Mouse (Mus musculus): ENCODE measurements around the gene Pdia6. TPM values are rescaled to one million over a fixed set of nuclear protein-coding genes. Genes with fewer than 3 reads are reported as not detected.

The Pdia6 gene
- total RNA-seq, 2 experiments from 2014 or later: 187 to 196 TPM

- peak; percentile 66 for DNase-seq
- intact Hi-C loops (cut with DNase I): no loop called here
These were observed 5.3 kb upstream of the Pdia6 start for GRCm38 (mm10) chr12:17261005-17261404.

- intact Hi-C loops (cut with DNase I): no loop called here
- no peak for DNase-seq
These were observed 2.5 kb upstream of the Pdia6 start for GRCm38 (mm10) chr12:17263881-17264280.

GRCm38 (mm10) chr12:17264826-17265225 is 1.5 kb upstream of the Pdia6 start:
- no peak for DNase-seq
- intact Hi-C loops (cut with DNase I): no loop called here

- DNase-seq: no peak
- intact Hi-C loops (cut with DNase I): no loop called here
These were observed 287 bp downstream of the Pdia6 start for GRCm38 (mm10) chr12:17266673-17266990.

DNA sequence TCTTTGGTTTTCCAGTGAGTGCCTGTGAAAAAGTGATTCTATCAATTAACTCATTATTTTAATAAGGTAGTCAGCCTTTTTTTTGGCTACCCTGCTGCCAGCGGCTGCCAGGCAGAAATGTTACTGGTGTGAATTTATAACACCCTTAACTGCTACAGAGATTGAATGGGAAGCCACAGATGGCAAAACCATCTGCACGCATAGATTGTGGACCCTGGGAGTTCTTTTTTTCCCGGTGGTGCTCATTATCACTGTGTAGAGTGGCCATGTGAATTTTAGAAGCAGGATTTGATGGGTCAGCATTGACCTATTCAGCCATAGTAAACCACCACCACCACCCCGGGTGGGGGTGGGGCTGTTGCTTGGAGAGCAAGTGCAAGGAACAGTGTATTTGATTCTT is 971 bp downstream of the Pdia6 start:
- DNase-seq: no peak
- intact Hi-C loops (cut with DNase I): no loop called here

GRCm38 (mm10) chr12:17271272-17271671 is 4.9 kb downstream of the Pdia6 start:
- peak; percentile 59 for DNase-seq
- intact Hi-C loops (cut with DNase I): no loop called here

DNA sequence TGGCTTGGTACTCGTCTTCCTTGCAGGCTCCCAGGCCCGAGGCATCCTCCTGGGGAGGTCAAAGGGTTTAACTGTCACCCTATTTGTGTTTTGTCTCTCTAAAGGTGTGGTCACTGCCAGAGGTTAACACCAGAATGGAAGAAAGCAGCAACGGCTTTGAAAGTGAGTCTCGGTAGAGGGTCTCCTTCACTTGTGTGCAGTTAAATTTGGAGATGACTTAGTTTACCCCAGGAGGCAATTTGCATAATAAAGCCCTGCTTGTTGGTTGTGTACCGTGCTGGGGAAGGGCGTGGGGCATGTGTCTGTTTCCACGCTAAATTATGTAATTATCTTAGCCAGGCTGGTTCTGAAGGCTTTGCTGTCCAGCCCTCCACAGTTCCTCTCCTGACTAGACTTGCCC is 7.5 kb downstream of the Pdia6 start:
- intact Hi-C loops (cut with DNase I): no loop called here
- DNase-seq: no peak

GRCm38 (mm10) chr12:17288496-17288895 is 22.2 kb downstream of the Pdia6 start:
- no peak for DNase-seq
- intact Hi-C loops (cut with DNase I): no loop called here

GRCm38 (mm10) chr12:17289060-17289459 is 22.7 kb downstream of the Pdia6 start:
- intact Hi-C loops (cut with DNase I): no loop called here
- DNase-seq: no peak

DNA sequence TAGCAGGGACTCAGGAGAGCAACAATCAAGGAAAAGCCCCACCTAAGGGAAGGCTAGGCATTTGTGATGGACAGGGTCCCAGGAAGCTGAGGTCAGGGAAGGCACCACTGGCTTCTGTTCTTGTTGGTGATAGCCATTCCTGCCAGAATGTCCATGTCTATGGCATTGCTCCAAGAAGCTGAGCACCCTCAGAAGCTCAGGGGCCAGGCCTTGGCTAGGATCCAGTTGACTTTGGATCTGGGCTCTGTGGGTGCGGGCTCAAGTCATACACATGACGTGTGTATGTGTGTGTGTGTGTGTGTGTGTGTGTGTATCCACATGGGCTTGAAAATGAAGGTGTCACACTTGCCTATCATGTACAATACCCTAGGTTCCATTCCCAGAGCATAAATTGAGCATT is 23.6 kb downstream of the Pdia6 start:
- intact Hi-C loops (cut with DNase I): no loop called here
- no peak for DNase-seq

- intact Hi-C loops (cut with DNase I): no loop called here
- no peak for DNase-seq
These were observed 24.2 kb downstream of the Pdia6 start for GRCm38 (mm10) chr12:17290569-17290968.

DNA sequence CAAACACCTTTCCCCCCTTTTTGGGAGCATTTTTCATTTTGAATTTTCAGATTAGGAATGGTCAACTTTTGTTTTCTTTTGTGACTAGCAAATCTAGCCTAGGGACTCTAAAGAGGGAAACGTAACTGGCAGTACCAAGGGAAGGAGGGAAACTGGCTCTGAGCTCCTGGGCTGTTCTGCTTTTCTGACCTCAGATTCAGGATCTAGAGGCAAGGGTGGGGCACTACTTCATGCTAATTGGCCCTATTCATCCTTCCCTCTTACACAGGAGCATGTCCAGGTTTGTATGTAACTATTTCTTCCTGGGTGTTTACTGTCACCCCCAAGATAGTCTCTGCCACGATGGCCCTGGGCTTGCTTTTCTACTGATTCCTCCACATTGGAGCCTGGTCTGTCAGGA is 30.6 kb downstream of the Pdia6 start:
- DNase-seq: no peak
- intact Hi-C loops (cut with DNase I): no loop called here

DNA sequence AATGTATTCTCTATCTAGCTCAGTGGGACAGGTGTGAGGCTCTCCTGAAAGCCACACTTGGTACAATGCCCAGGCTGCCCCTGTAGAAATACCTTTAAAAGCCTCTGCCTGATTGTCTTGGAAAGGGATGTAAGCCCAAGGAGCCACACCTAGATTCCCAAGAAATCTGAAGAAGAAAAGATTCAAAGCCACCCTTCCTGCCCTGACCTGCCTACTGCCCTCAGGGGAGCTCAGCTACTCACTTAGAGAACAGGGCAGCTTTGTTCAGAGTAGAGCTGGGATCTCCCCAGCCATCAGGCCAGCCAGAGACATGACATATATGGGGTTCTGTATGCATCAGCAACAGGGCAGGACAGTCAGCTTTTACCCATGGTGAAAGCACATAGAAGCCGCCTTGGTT is 33.6 kb downstream of the Pdia6 start:
- intact Hi-C loops (cut with DNase I): no loop called here
- DNase-seq: no peak

- intact Hi-C loops (cut with DNase I): no loop called here
These were observed 39.1 kb downstream of the Pdia6 start for GRCm38 (mm10) chr12:17305445-17305844.

GRCm38 (mm10) chr12:17308246-17308645 is 41.9 kb downstream of the Pdia6 start:
- intact Hi-C loops (cut with DNase I): no loop called here
- no peak for DNase-seq

More at GRCm38 (mm10) chr12:17305445-17305844, 39.1 kb downstream of the Pdia6 start:
- no peak for DNase-seq

- intact Hi-C loops (cut with DNase I): no loop called here
- DNase-seq: no peak
These were observed 44.8 kb downstream of the Pdia6 start for GRCm38 (mm10) chr12:17310852-17311839.

- no peak for DNase-seq
- intact Hi-C loops (cut with DNase I): no loop called here
These were observed 49.8 kb downstream of the Pdia6 start for GRCm38 (mm10) chr12:17316096-17316495.

GRCm38 (mm10) chr12:17317970-17318369 is 51.6 kb downstream of the Pdia6 start:
- DNase-seq: no peak
- intact Hi-C loops (cut with DNase I): no loop called here

- intact Hi-C loops (cut with DNase I): no loop called here
- DNase-seq: no peak
These were observed 52.1 kb downstream of the Pdia6 start for GRCm38 (mm10) chr12:17318453-17318852.

DNA sequence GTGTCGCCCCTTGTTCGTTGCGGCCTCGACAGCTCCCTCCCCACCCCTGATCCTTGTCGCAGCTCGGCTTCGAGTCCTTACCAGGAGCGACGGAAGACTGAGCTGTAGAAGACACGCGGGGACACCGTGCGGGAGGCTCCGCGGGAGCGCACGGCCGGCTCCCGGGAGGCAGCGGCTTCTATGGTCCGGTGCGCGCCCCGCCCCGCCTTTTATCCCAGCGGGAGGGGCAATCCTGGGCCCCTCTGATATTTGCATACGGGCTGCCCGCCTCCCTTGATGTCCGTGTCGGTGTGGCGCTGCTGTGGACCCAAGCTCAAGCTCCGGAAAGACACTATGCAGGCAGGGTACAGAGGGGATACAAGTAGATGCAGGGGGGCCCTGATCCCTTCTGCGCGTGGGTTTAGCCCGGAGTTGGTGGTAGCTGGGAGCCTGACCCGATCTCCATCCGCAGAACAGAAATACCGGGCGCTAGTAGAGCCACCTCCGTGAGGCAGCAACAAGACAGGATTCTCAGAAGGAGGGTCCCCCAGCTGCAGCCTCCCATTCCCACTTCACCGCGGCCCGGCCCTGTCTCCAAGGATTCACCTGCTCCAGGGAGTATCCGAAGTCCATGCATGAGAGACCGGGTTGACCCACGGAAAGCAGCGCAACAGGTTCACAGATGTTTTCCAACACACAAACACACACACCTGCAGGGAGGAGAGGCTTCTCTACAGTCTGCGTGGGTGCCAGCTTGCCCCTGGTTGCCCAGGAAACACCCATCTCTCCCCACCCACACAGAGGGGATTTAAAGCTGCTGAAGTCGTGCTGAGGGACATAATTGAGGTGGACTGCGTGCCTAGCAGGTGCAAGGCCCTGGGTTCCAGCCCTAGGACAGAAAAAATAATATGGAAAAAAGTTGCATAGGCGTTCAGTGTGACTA is 58.5 kb downstream of the Pdia6 start:
- intact Hi-C loops (cut with DNase I): no loop called here
- DNase-seq: no peak

- DNase-seq: no peak
- intact Hi-C loops (cut with DNase I): no loop called here
These were observed 62.9 kb downstream of the Pdia6 start, which contains the start of gene Atp6v1c2 for GRCm38 (mm10) chr12:17329259-17329658. Gene Atp6v1c2 (minus strand): TSS chr12:17329359.

Data from left cerebral cortex, postnatal 4 days (tissue).